Mouse (Mus musculus) ZHBTc4 (cell line): Measurements from ENCODE around the gene Zfp618.

Source experiments
- DNase-seq: peaks from one replicate; pipeline ENCODE4 v3.0.0-alpha.2; 2011; ENCODE audit warnings: low read depth, low spot score

The Zfp618 gene

DNA sequence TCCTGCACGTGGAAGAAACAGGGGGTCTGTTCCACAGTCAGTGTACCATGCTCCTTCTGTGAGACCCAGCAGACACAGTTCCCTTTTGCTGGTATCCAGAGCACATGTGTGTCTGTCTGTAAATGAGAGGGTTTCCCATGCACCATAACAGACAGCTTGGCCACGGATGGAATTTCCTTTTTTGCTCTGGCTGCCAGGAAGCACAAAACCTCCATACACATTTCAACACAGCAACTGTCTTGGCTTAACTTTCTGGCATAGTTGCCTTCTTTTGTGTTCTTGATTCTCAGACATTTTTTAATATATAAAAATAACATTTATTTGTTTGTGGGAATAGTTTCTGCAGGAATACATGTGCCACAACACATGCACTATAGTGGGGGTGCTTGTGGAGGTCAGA is 190.2 kb downstream of the Zfp618 start:
- no peak for DNase-seq

GRCm38 (mm10) chr4:63156726-63157634 is 191.6 kb downstream of the Zfp618 start:
- no peak for DNase-seq

DNA sequence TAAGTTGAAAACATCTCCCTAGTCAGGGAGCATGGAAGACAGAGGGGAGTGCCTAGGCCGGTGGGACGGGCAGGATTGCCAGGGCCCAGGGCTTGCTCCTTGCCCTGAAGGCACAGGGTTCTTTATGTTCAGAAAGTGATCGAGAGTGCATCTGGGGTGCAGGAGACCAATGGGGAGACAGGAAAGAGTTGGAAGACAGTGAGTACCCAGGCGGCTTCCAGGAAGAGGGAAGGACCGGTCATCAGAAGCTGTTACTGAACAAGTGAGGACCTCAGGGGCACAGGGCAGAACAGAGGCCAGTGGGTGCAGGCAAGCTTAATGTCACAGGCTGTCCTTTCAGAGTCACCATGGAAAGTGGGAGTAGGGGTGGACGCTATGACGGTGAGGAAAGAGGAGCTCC is 192.8 kb downstream of the Zfp618 start:
- DNase-seq: no peak

GRCm38 (mm10) chr4:63158961-63159592 is 193.7 kb downstream of the Zfp618 start:
- DNase-seq: peak; percentile 81

GRCm38 (mm10) chr4:63165636-63166035 is 200.3 kb downstream of the Zfp618 start:
- DNase-seq: no peak

- no peak for DNase-seq
Measured at GRCm38 (mm10) chr4:63166323-63166722, 200.9 kb downstream of the Zfp618 start.

- no peak for DNase-seq
Measured at GRCm38 (mm10) chr4:63170061-63170460, 204.7 kb downstream of the Zfp618 start.

DNA sequence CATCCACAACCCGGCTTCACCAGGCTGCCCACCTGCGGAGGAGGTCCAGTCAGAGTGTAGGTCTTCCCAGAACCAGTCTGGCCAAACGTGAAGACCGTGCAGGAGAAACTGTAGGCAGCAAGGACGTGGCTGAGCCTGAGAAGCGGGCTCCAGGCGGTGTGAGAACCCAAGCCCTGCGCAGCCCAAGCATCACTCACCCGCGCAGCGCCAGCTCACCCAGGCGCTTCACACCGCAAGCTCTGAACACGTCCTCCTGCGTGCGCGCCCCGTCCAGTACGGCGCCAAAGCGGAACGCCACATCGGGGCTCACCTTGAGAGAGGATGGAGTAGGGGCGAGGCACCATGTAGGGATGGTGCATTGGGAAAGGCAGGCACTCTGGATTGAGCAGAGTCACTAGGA is 205.7 kb downstream of the Zfp618 start:
- DNase-seq: peak; percentile 48

GRCm38 (mm10) chr4:63171969-63172685 is 206.8 kb downstream of the Zfp618 start, which contains the start of gene Kif12:
Gene Kif12, minus strand, starts transcription at chr4:63172131.
- DNase-seq: no peak

- peak; percentile 18 for DNase-seq
Measured at GRCm38 (mm10) chr4:63181556-63181955, 216.2 kb downstream of the Zfp618 start.

- DNase-seq: peak; percentile 15
Measured at GRCm38 (mm10) chr4:63186281-63186870, 221.0 kb downstream of the Zfp618 start.
